Mouse (Mus musculus): ENCODE data around the gene Psmb4. TPM values are rescaled to one million over a fixed set of nuclear protein-coding genes. Genes with fewer than 3 reads are reported as not detected.
"Not testable (repeated sequence)": the region's sequence is repeated elsewhere in the genome, so short reads cannot be mapped to it uniquely, and the experiment has no call there.

Psmb4 gene
- polyA plus RNA-seq (2014; fragmentation: Nextera tagmentation; extraction: Ambion mirVana) = 344 and 394 TPM in 2 replicates

DNA sequence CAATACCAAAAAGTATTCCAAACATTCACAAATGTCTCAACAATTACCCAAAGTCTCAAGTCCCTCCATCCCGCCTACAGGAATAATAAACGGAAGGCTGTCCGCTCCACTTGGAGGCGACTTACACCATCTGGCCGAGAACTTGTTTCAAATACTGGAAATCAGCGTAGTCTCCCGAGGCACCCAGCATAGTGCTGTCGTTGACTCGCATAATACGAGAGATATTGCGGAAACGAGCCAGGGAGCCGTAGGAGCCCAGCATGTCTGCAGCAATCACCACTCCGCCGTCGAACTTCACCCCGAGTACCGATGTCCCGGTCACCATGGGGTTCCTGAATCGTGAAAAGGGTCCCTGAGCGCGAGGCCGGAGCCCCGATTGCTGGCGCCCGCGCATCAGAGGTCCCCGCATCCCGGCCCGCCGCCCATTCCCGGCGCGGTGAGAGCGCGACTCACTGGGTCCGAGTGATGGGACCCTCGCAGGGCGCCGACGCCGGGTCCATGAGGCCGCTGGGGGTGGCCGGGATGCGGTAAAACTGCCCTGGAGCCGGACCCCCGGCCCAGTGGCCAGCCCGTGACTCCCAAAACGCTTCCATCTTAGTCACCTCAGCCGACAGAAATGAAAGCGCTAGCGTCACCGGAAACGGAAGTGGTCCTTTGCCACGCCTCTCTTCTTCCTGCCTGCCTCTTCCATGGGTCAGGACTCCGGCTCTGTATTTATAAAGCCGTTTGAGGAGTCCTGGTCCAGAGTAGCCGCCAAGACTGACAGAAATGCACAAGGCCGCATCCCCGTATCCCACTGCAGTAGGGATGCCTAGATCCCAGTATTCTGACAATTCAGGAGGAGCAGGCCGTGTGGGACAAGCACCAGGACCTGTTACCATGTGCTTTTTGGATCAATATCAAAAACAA, at the start of gene Psmb4:
TSS of gene Psmb4 (minus strand) at position 646 of the 909 bp plus-strand sequence.
- H3K36me3 ChIP-seq (ENCODE audit: control insufficient read depth, insufficient read depth, low read length) = peaks cover 34% of the 10 kb centered on the region
- H3K9ac ChIP-seq (replicated peaks; ENCODE audit: low read depth, low read length) = peak within 1 kb of the TSS; percentile 88
- WGBS = under 1% methylated on average over 61 of the region's 61 CpGs
- peak within 1 kb of the TSS; percentile 81 for H3K27ac ChIP-seq (ENCODE audit: low read depth, low read length)
- peaks cover 9% of the 10 kb centered on the region for H3K4me1 ChIP-seq (ENCODE audit: control insufficient read depth, insufficient read depth, low read length)
- H3K4me2 ChIP-seq (ENCODE audit: low read depth, low read length) = peak within 1 kb of the TSS; percentile 77
- ATAC-seq (ENCODE audit: low read depth) = peak; percentile 92
- H3K9me3 ChIP-seq (ENCODE audit: control insufficient read depth, low read length) = no peaks in the 10 kb centered on the region
- H3K27me3 ChIP-seq (ENCODE audit: control insufficient read depth, insufficient read depth, low read length) = no peaks in the 10 kb centered on the region
- peak within 1 kb of the TSS; percentile 98 for H3K4me3 ChIP-seq (ENCODE audit: low read depth, low read length)

GRCm38 (mm10) chr3:94936147-94936546, 49.4 kb upstream of the Psmb4 start:
- H3K36me3 ChIP-seq (ENCODE audit: control insufficient read depth, insufficient read depth, low read length); H3K27me3 ChIP-seq (ENCODE audit: control insufficient read depth, insufficient read depth, low read length); H3K9me3 ChIP-seq (ENCODE audit: control insufficient read depth, low read length); H3K9ac ChIP-seq (replicated peaks; ENCODE audit: low read depth, low read length); H3K4me2 ChIP-seq (ENCODE audit: low read depth, low read length); H3K27ac ChIP-seq (ENCODE audit: low read depth, low read length); H3K4me3 ChIP-seq (ENCODE audit: low read depth, low read length); H3K4me1 ChIP-seq (ENCODE audit: control insufficient read depth, insufficient read depth, low read length); ATAC-seq (ENCODE audit: low read depth): not testable (repeated sequence)
- 88% methylated on average over 5 of the region's 5 CpGs for WGBS

GRCm38 (mm10) chr3:94935332-94935731, 48.6 kb upstream of the Psmb4 start:
- not testable (repeated sequence) for ATAC-seq (ENCODE audit: low read depth); H3K27me3 ChIP-seq (ENCODE audit: control insufficient read depth, insufficient read depth, low read length)

DNA sequence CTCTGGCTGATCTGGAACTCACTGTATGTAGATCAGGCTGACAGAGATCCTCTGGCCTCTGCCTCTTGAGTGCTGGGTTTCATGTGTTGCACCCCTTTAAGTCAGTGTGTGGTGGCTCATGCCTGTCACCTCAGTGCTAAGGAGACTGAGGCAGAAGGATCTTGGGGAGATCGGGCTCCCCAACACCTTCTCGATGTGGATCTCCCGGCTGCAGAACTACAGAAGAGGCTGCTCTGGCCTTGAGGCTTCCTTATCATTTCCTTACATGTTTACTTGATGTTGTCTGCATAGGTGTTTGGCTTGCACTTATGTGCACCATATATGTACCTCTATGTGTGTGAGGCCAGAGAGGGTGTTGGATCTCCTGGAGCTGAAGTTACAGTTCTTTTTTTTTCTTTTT, 47.8 kb upstream of the Psmb4 start:
- ATAC-seq (ENCODE audit: low read depth); H3K9ac ChIP-seq (replicated peaks; ENCODE audit: low read depth, low read length); H3K36me3 ChIP-seq (ENCODE audit: control insufficient read depth, insufficient read depth, low read length); H3K4me2 ChIP-seq (ENCODE audit: low read depth, low read length); H3K27ac ChIP-seq (ENCODE audit: low read depth, low read length); H3K27me3 ChIP-seq (ENCODE audit: control insufficient read depth, insufficient read depth, low read length); H3K4me3 ChIP-seq (ENCODE audit: low read depth, low read length); H3K4me1 ChIP-seq (ENCODE audit: control insufficient read depth, insufficient read depth, low read length); H3K9me3 ChIP-seq (ENCODE audit: control insufficient read depth, low read length): not testable (repeated sequence)
- 98% methylated on average over 3 of the region's 3 CpGs for WGBS

More at GRCm38 (mm10) chr3:94935332-94935731, 48.6 kb upstream of the Psmb4 start:
- H3K4me1 ChIP-seq (ENCODE audit: control insufficient read depth, insufficient read depth, low read length); H3K27ac ChIP-seq (ENCODE audit: low read depth, low read length); H3K4me3 ChIP-seq (ENCODE audit: low read depth, low read length); H3K9ac ChIP-seq (replicated peaks; ENCODE audit: low read depth, low read length); H3K9me3 ChIP-seq (ENCODE audit: control insufficient read depth, low read length); H3K36me3 ChIP-seq (ENCODE audit: control insufficient read depth, insufficient read depth, low read length); H3K4me2 ChIP-seq (ENCODE audit: low read depth, low read length): not testable (repeated sequence)
- WGBS = 89% methylated on average over 3 of the region's 3 CpGs

GRCm38 (mm10) chr3:94933604-94934003, 46.8 kb upstream of the Psmb4 start:
- not testable (repeated sequence) for H3K27me3 ChIP-seq (ENCODE audit: control insufficient read depth, insufficient read depth, low read length); H3K36me3 ChIP-seq (ENCODE audit: control insufficient read depth, insufficient read depth, low read length); H3K9me3 ChIP-seq (ENCODE audit: control insufficient read depth, low read length); H3K9ac ChIP-seq (replicated peaks; ENCODE audit: low read depth, low read length); ATAC-seq (ENCODE audit: low read depth); H3K4me1 ChIP-seq (ENCODE audit: control insufficient read depth, insufficient read depth, low read length); H3K4me2 ChIP-seq (ENCODE audit: low read depth, low read length); H3K27ac ChIP-seq (ENCODE audit: low read depth, low read length); H3K4me3 ChIP-seq (ENCODE audit: low read depth, low read length)
- no CpG with 5 or more reads among the region's 2 CpGs for WGBS

DNA sequence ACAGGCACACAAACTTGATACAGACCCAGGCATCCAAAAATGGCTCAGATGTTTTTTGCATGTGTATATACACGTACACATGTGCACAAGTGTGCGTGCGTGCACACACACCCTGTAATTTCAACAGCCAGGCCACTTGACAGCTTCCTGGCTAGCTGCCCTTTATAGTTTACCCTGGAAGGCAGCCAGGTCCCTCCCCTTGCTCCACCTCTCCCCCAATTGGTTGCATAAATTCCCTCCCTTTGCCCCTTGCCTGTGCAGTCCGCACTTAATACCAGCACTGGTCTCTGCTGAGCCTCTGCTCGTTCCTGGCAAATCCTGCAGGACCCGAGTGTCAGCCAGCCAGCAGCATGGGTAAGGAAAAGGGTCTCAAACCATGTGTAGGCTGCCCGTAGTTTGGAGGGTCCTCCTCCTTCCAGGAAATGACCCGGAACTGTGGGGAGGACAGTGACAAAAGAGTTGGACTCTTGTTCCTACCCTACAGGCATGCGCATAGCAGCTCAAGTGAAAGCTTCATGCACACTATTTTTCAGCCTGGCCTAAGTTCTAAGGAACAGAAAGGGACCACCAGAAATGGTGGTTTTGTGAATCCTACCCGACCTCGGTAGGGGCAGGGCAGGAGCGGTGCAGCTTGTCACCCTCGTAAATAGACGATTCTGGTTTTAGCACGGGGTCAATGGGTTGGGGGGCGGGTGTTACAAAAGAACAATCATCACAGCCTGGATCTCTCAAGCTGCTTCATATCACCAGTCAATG, 46.2 kb upstream of the Psmb4 start, which contains the start of gene Selenbp1:
TSS of gene Selenbp1 (plus strand) at position 248 of the 756 bp plus-strand sequence.
- no peaks in the 10 kb centered on the region for H3K27me3 ChIP-seq (ENCODE audit: control insufficient read depth, insufficient read depth, low read length)
- peak within 1 kb of the TSS; percentile 27 for H3K4me2 ChIP-seq (ENCODE audit: low read depth, low read length)
- no peaks in the 10 kb centered on the region for H3K36me3 ChIP-seq (ENCODE audit: control insufficient read depth, insufficient read depth, low read length)
- H3K4me3 ChIP-seq (ENCODE audit: low read depth, low read length) = peak within 1 kb of the TSS; percentile 5; the same call in 1 of the 2 replicates
- no peak within 1 kb of the TSS for H3K9ac ChIP-seq (replicated peaks; ENCODE audit: low read depth, low read length)
- 8% methylated on average over 16 of the region's 16 CpGs for WGBS
- H3K4me1 ChIP-seq (ENCODE audit: control insufficient read depth, insufficient read depth, low read length) = no peaks in the 10 kb centered on the region
- ATAC-seq (ENCODE audit: low read depth) = peak; percentile 88
- no peak within 1 kb of the TSS for H3K27ac ChIP-seq (ENCODE audit: low read depth, low read length)
- H3K9me3 ChIP-seq (ENCODE audit: control insufficient read depth, low read length) = no peaks in the 10 kb centered on the region

- H3K36me3 ChIP-seq (ENCODE audit: control insufficient read depth, insufficient read depth, low read length); H3K27me3 ChIP-seq (ENCODE audit: control insufficient read depth, insufficient read depth, low read length); H3K27ac ChIP-seq (ENCODE audit: low read depth, low read length); H3K4me2 ChIP-seq (ENCODE audit: low read depth, low read length); H3K4me1 ChIP-seq (ENCODE audit: control insufficient read depth, insufficient read depth, low read length); H3K9me3 ChIP-seq (ENCODE audit: control insufficient read depth, low read length); H3K4me3 ChIP-seq (ENCODE audit: low read depth, low read length); H3K9ac ChIP-seq (replicated peaks; ENCODE audit: low read depth, low read length): not testable (repeated sequence)
- 68% methylated on average over 2 of the region's 2 CpGs for WGBS
- 0 out of 2 replicates have a peak, but pooled peaks have one; percentile 2 for ATAC-seq (ENCODE audit: low read depth)
Observed at GRCm38 (mm10) chr3:94932279-94932678, 45.5 kb upstream of the Psmb4 start.

- not testable (repeated sequence) for H3K9me3 ChIP-seq (ENCODE audit: control insufficient read depth, low read length); H3K36me3 ChIP-seq (ENCODE audit: control insufficient read depth, insufficient read depth, low read length); H3K4me1 ChIP-seq (ENCODE audit: control insufficient read depth, insufficient read depth, low read length); H3K27ac ChIP-seq (ENCODE audit: low read depth, low read length); H3K4me2 ChIP-seq (ENCODE audit: low read depth, low read length); H3K9ac ChIP-seq (replicated peaks; ENCODE audit: low read depth, low read length); H3K27me3 ChIP-seq (ENCODE audit: control insufficient read depth, insufficient read depth, low read length); ATAC-seq (ENCODE audit: low read depth); H3K4me3 ChIP-seq (ENCODE audit: low read depth, low read length)
- 84% methylated on average over 10 of the region's 10 CpGs for WGBS
Observed at GRCm38 (mm10) chr3:94931427-94932082, 44.8 kb upstream of the Psmb4 start.
